Mouse (Mus musculus) neural tube, embryonic 12.5 days (tissue): ENCODE results near the gene Tnfrsf8. TPM values are rescaled to one million over a fixed set of nuclear protein-coding genes. Genes with fewer than 3 reads are reported as not detected.
A peak's percentile ranks its signal among the peaks of the same experiment; 100 is the strongest.
"Not testable (repeated sequence)": the region's sequence is repeated elsewhere in the genome, so short reads cannot be mapped to it uniquely, and the experiment has no call there.

Source experiments
- ATAC-seq: fragments of 200-750 bp; cut with Nextera tagmentation; 2 replicates; pipeline ENCODE4 v1.8.0; 2017; ENCODE audit warnings: low read depth, mild to moderate bottlenecking, moderate TSS enrichment, moderate library complexity; ENCODE audit not compliant: low FRiP score
- H3K27ac ChIP-seq: fragments of 300-500 bp; sonication (generic); 2 replicates; pipeline ENCODE4 v1.5.1; 2016
- H3K27me3 ChIP-seq: fragments of 300-500 bp; sonication (generic); replicated peaks from 2 replicates; pipeline ENCODE4 v1.6.1; 2016; ENCODE audit warnings: mild to moderate bottlenecking
- H3K36me3 ChIP-seq: fragments of 300-500 bp; sonication (generic); 2 replicates; pipeline ENCODE4 v1.6.1; 2016; ENCODE audit warnings: mild to moderate bottlenecking
- H3K4me1 ChIP-seq: fragments of 300-500 bp; sonication (generic); 2 replicates; pipeline ENCODE4 v1.6.1; 2016
- H3K4me2 ChIP-seq: fragments of 300-500 bp; sonication (generic); replicated peaks from 2 replicates; pipeline ENCODE4 v1.6.1; 2016; ENCODE audit warnings: mild to moderate bottlenecking
- H3K4me3 ChIP-seq: fragments of 300-500 bp; sonication (generic); 2 replicates; pipeline ENCODE4 v1.5.1; 2016
- H3K9ac ChIP-seq: fragments of 300-500 bp; sonication (generic); 2 replicates; pipeline ENCODE4 v1.6.1; 2016; ENCODE audit warnings: mild to moderate bottlenecking
- H3K9me3 ChIP-seq: fragments of 300-500 bp; sonication (generic); 2 replicates; pipeline ENCODE4 v1.6.1; 2016; ENCODE audit warnings: mild to moderate bottlenecking
- WGBS: fragments of 180-500 bp; shearing (Covaris S2); methylation state at CpG from one replicate; pipeline ENCODE4 v1.1.7; 2016; 5-methylcytosine and 5-hydroxymethylcytosine counted together
- polyA plus RNA-seq: library from polyadenylated mRNA; unstranded; fragments of >200 nt; fragmentation: Nextera tagmentation; extraction: Ambion mirVana; gene quantifications from 2 replicates; pipeline ENCODE4 v1.2.1, GENCODE M21; 2016

Gene Tnfrsf8
- 0.05 and 0.09 TPM in 2 replicates for polyA plus RNA-seq

DNA sequence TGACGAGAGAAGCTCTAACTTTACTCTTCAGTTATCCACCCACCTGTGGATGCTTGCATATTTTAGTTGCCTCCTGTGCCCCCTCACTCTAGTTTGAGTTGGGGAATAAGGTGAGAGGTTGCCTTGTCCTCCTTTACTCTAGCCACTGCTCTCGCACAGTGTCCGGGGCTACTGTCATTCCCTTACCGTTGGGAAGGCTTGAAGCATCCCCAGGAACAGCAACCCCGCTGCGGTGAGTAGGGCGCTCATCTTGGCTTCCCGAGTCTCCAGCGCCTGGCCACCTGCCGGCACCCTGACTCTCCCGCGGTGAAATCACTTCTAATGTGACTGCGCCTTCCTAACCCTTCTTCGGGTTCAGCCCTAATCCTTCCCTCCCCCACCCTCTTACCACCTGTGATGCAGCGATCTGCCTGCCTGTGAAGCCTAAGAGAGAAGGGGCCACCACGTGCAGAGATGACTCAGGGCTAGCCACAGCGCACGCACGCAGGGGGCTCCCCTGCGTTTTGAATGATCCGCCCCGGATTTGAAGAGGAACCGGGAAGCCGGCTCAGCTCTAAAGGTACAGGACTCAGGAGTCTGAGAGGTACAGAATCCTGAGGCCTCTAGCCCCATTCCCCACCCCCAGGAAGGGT is at the start of gene Tnfrsf8:
Gene Tnfrsf8, minus strand, starts transcription at position 329 of the 632 bp plus-strand sequence.
- Histone ChIP-seq H3K27ac (no peak within 1 kb of the TSS), H3K9me3 (no peaks in the 10 kb centered on the region), H3K9ac (no peak within 1 kb of the TSS), H3K4me3 (no peak within 1 kb of the TSS), H3K27me3 (peaks cover 7% of the 10 kb centered on the region), H3K4me2 (no peak within 1 kb of the TSS), H3K4me1 (no peaks in the 10 kb centered on the region), H3K36me3 (no peaks in the 10 kb centered on the region)
- WGBS: 4% methylated on average over 24 of the region's 24 CpGs
- ATAC-seq: no peak

DNA sequence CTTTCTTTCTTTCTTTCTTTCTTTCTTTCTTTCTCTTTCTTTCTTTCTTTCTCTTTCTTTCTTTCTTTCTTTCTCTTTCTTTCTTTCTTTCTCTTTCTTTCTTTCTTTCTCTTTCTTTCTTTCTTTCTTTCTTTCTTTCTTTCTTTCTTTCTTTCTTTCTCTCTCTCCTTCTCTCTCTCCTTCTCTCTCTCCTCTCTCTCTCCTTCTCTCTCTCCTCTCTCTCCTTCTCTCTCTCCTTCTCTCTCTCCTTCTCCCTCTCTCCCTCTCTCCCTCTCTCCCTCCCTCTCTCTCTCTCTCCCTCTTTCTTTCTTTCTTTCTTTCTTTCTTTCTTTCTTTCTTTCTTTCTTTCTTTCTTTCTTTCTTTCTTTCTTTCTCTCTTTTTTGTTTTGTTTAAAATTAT is 46.7 kb upstream of the Tnfrsf8 start:
- H3K36me3 ChIP-seq, H3K9me3 ChIP-seq, H3K4me2 ChIP-seq, H3K4me1 ChIP-seq, H3K9ac ChIP-seq, H3K27ac ChIP-seq, H3K27me3 ChIP-seq, ATAC-seq, H3K4me3 ChIP-seq: not testable (repeated sequence)

DNA sequence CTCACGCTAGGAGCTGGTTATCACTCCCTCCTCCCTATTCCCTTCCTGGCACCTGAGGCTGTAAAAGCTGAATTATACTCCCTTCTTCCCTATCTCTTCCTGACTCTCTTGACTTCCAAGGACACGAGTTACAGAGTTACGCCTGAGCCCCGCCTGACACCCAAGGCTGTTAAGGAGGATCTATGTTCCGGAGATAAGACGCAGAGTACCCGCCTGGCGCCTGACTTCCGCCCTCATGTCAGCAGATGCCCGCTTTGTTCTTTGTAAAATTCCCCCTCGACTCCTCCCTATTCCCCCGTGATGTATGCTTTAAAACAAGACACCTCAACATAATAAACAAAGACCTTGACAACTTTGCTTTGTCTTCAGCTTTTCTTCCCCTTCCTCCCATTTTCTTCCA is 46.1 kb upstream of the Tnfrsf8 start:
- peak overlapping the region; percentile 30 for H3K4me2 ChIP-seq
- WGBS: 19% methylated on average over 12 of the region's 12 CpGs

DNA sequence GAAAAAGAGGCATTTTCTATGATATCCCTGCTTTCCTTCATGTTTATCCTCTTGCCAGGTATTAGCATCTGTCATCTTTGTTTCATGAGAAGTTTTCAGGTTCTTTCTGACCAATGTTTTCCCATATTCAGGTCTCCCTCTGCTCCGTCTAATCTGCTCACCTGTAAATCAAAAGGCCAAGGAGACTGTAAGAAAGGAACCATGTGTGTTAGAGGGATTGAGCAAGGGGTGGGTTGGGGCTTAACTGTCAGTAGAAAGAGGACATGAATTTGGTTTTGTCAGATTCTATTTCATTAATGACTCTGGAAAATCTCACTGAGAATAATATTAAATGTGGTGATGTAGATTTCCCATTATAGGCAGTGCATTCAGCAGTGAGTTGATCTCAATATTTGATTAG is 45.6 kb upstream of the Tnfrsf8 start:
- 83% methylated on average over 1 of the region's 1 CpGs for WGBS
- Histone ChIP-seq H3K27me3 (no peaks in the 10 kb centered on the region), H3K4me3 (no peak overlapping the region), H3K9ac (no peak overlapping the region), H3K36me3 (no peaks in the 10 kb centered on the region), H3K9me3 (no peaks in the 10 kb centered on the region), H3K27ac (no peak overlapping the region), H3K4me2 (no peak overlapping the region), H3K4me1 (no peaks in the 10 kb centered on the region)
- ATAC-seq: no peak

More for the DNA sequence above, 46.1 kb upstream of the Tnfrsf8 start:
- ATAC-seq: no peak
- H3K27ac ChIP-seq: no peak overlapping the region
- H3K27me3 ChIP-seq: no peaks in the 10 kb centered on the region
- no peaks in the 10 kb centered on the region for H3K36me3 ChIP-seq
- no peak overlapping the region for H3K9ac ChIP-seq
- no peaks in the 10 kb centered on the region for H3K4me1 ChIP-seq
- no peak overlapping the region for H3K4me3 ChIP-seq
- no peaks in the 10 kb centered on the region for H3K9me3 ChIP-seq

DNA sequence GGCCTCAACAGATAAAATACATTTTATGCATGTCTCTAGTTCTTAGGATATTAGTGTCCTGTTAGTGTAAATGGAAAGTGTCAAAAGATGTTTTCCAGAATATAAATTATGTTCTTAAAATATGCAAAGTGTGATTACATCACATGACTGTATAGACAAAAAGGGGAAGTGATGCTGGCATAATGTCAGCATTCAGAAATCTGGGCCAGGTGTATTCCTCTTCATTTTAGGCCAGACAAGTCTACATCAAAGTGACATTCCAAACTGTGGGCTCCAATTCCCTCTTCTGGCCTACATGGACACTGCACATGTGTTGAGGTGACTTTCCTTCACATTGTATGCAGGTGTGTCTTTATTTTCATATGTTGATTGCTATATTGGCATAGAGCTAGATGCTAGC is 41.3 kb upstream of the Tnfrsf8 start:
- no peak overlapping the region for H3K9ac ChIP-seq
- H3K9me3 ChIP-seq: no peaks in the 10 kb centered on the region
- no peak overlapping the region for H3K4me3 ChIP-seq
- ATAC-seq: no peak
- no peaks in the 10 kb centered on the region for H3K36me3 ChIP-seq
- H3K27ac ChIP-seq: no peak overlapping the region
- no peaks in the 10 kb centered on the region for H3K27me3 ChIP-seq
- no peaks in the 10 kb centered on the region for H3K4me1 ChIP-seq
- no peak overlapping the region for H3K4me2 ChIP-seq

DNA sequence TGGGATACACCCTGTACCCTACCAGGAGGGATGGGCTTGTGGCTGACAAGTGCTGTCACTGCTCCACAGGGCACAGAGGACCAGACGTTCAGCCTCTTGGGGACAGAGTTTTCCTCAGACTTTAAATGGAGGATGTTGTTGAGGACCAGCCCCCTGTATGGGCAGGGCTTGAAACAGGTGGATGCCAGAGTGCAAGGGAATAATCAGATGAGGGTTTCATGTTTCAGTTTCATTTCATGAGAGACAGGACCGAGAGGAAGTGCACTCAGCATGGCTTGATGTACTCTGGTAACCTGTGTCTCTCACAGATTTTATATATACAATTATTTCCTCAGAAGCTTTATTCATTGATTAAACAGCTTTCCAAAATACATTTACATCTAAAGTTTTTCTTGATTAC is 38.9 kb upstream of the Tnfrsf8 start:
- Histone ChIP-seq H3K27me3 (no peaks in the 10 kb centered on the region), H3K9me3 (no peaks in the 10 kb centered on the region), H3K36me3 (no peaks in the 10 kb centered on the region), H3K9ac (no peak overlapping the region), H3K27ac (no peak overlapping the region), H3K4me1 (no peaks in the 10 kb centered on the region), H3K4me2 (no peak overlapping the region), H3K4me3 (no peak overlapping the region)
- ATAC-seq: no peak
- 60% methylated on average over 2 of the region's 2 CpGs for WGBS

DNA sequence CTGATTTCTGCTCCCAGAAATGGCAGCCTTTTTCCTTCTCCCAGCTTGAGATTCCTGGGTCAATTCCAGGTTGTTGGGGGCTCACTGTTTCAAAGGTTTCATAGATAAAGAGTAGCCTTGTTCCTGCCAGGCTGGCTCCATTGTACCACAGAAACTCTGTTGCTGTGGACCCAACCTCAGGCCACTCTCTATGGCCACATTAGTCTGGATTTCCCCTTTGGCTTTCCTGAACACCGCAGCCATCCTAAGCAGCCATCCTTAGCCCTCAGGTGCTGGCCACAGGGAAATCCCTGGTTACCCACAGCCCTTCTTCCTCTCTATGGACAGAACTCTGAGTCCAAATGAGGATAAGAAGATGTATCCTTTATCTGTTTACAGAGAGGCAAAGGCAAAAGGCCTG is 30.0 kb upstream of the Tnfrsf8 start:
- WGBS: 97% methylated on average over 1 of the region's 1 CpGs
- Histone ChIP-seq H3K27ac (no peak overlapping the region), H3K27me3 (no peaks in the 10 kb centered on the region), H3K36me3 (no peaks in the 10 kb centered on the region), H3K4me1 (no peaks in the 10 kb centered on the region), H3K9ac (no peak overlapping the region), H3K4me2 (no peak overlapping the region), H3K9me3 (no peaks in the 10 kb centered on the region), H3K4me3 (no peak overlapping the region)
- ATAC-seq: no peak

DNA sequence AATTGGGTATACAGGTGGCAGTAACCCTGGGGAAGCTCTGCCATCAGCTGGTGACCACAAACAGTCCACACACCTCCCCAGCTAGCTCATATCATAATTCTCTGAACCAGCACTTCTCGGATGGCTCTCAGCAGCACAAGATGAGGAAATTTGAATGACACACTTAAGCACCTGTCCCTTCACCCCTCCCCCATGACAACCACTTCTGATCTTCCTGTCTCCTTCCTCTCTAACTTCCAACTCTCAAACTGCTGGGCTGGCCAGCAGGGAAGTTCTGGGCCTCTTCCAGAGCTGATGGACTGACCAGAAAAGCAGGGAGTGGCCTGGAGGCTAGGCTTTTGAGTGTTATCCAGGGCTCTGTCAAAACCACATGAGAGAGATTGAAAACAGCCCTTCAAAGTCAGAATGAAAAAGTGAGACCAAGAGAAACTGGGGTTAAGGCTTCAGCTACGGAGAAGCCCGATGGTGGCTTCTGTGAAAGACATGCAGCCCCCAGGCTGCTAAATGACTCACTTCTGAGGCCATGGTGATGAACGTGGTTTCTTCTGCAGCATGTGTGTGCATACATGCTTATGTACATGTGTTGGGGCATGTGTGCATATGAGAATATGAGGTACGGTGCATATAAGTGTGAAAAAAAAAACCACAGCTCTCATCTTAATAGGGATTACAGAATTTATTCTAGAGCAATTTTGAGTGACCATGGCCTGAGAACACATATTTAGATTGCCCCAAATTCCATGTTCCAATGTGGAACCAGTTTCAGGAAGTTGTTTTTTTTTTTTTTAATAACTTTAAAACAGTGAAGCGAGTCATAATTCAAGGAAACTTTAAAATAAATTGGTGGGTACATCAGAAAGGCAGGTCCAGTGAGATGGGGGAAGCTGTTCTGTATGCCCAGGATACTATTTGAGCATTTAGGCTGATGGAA is 27.2 kb upstream of the Tnfrsf8 start:
- H3K9me3 ChIP-seq: no peaks in the 10 kb centered on the region
- no peak overlapping the region for H3K4me3 ChIP-seq
- H3K27ac ChIP-seq: no peak overlapping the region
- WGBS: 84% methylated on average over 6 of the region's 6 CpGs
- no peaks in the 10 kb centered on the region for H3K27me3 ChIP-seq
- no peaks in the 10 kb centered on the region for H3K36me3 ChIP-seq
- no peak for ATAC-seq
- no peak overlapping the region for H3K4me2 ChIP-seq
- H3K4me1 ChIP-seq: no peaks in the 10 kb centered on the region
- H3K9ac ChIP-seq: no peak overlapping the region

DNA sequence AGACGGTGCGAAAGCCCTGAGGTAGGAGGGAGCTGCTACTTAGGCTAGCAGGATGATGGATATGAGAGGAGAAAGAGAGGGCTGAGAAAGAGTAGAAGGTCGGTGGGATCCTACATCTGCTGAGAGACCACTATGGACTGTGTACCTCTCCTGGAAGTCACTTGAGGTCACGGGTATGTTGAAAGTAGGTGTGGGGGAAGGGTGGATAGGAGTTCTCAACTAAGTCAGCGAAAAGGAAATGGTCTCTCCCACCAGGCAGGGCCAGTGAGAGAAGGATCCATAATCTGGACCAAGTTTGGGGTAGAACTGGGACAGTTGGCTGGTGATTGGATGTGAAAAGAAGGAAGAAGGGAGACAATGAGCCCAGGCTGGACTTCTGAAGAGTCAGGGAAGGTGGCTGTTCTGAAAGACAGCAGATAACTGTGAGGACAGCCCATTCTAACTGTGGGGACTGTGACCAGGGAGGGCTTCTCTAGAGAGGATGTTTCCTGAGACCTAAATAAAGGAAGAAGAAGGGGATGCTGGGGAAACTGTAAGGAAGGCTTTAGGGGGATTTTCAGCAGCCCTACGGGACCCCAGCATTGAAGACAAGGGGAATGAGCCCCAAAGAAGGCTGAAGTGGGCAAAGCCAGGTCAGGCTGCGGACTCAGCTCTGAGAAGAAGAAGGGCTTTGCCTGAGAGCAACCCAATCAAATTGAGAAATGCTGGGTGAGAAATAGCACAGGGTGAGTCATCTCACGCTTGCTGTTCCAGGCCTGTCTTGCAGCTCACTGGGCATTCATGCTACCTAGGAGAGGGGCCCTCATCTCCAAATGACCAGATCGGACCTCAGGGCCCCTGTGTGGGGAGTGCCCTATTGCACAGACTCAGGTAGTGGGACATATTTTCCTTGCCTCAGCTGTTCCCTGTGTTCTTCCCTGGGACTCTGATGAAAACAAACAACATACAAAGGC is 23.2 kb upstream of the Tnfrsf8 start:
- ATAC-seq: no peak
- H3K27ac ChIP-seq: no peak overlapping the region
- H3K27me3 ChIP-seq: no peaks in the 10 kb centered on the region
- no peaks in the 10 kb centered on the region for H3K36me3 ChIP-seq
- no peak overlapping the region for H3K4me2 ChIP-seq
- WGBS: 84% methylated on average over 9 of the region's 9 CpGs
- no peak overlapping the region for H3K4me3 ChIP-seq
- no peak overlapping the region for H3K9ac ChIP-seq
- H3K9me3 ChIP-seq: no peaks in the 10 kb centered on the region
- no peaks in the 10 kb centered on the region for H3K4me1 ChIP-seq

DNA sequence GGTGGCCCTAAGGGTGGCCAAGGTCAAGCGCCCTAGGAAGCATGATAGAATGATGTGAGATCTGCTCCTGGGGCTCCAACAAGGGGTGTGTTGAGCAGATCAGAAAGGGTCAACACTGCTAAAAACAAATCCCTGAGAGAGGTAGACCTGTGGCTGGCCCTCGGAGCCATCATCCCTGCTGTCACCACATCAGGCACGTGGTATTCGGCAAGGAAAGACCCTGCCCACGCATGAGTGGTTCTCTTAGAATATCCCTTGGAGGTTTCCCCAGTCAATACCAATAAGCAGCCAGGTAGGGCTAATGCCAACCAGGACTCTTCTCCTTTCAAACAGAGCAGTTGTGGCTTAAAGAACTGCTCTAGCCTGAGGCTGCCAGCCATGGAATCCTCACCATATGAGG is 21.6 kb upstream of the Tnfrsf8 start:
- 90% methylated on average over 5 of the region's 5 CpGs for WGBS

DNA sequence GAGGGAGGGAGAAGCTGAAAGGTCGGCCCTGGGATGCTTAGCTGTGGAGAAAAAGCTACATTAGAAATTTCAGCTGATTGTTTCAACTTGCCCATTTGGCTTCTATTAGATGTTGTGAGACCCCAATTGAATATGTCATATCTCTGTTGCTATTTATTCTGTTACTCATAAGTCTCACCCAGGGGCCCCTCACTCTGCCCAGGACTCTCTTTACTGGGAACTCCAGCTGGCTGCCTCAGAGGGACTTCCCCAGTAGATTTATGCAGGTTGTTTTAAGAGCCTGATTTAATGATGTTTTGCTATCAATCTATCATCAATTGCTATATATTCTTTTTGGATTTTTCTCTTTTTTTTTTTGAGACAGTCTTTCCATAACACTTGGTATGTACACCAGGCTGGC is 21.1 kb upstream of the Tnfrsf8 start:
- ATAC-seq: no peak
- Histone ChIP-seq H3K27me3 (no peaks in the 10 kb centered on the region), H3K36me3 (no peaks in the 10 kb centered on the region), H3K4me3 (no peak overlapping the region), H3K4me1 (no peaks in the 10 kb centered on the region), H3K4me2 (no peak overlapping the region), H3K9ac (no peak overlapping the region), H3K9me3 (no peaks in the 10 kb centered on the region), H3K27ac (no peak overlapping the region)
- 74% methylated on average over 1 of the region's 1 CpGs for WGBS

More for the DNA sequence above, 21.6 kb upstream of the Tnfrsf8 start:
- Histone ChIP-seq H3K36me3 (no peaks in the 10 kb centered on the region), H3K27ac (no peak overlapping the region), H3K4me3 (no peak overlapping the region), H3K4me2 (no peak overlapping the region), H3K9ac (no peak overlapping the region), H3K4me1 (no peaks in the 10 kb centered on the region), H3K9me3 (no peaks in the 10 kb centered on the region), H3K27me3 (no peaks in the 10 kb centered on the region)
- ATAC-seq: no peak

DNA sequence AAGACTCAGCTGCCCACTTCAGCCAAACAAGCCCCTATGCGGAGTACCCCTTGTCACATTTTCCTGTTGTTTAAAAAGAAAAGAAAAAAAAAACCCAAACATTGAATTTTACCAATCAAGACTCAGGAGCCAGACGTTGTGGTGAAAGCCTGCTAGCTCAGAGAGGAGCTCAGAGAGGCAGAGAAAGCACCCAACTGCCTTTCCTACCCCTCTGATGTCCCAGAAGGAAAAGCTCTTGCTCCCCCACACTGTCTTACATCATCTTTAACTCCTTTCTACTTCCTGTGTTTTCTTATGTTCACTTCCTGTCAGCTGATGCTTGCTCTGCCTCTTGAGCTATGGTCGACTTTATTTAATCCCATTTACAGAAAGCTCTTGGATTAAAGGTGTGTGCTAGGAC is 8.7 kb upstream of the Tnfrsf8 start:
- Histone ChIP-seq H3K4me1 (no peaks in the 10 kb centered on the region), H3K27ac (no peak overlapping the region), H3K9me3 (no peaks in the 10 kb centered on the region), H3K36me3 (no peaks in the 10 kb centered on the region), H3K9ac (no peak overlapping the region), H3K4me2 (no peak overlapping the region), H3K4me3 (no peak overlapping the region), H3K27me3 (no peaks in the 10 kb centered on the region)
- 75% methylated on average over 3 of the region's 3 CpGs for WGBS
- ATAC-seq: no peak
